Mouse (Mus musculus) heart, embryonic 11.5 days (tissue): ENCODE results near the gene Mfsd2a. TPM values are rescaled to one million over a fixed set of nuclear protein-coding genes. Genes with fewer than 3 reads are reported as not detected.

Experiments used
- ATAC-seq: fragments of 200-750 bp; cut with Nextera tagmentation; replicated peaks from 2 replicates; pipeline ENCODE4 v1.8.0; 2017; ENCODE audit warnings: moderate library complexity; ENCODE audit not compliant: insufficient number of reproducible peaks, low FRiP score, low TSS enrichment
- H3K27ac ChIP-seq: fragments of 300-500 bp; sonication (generic); 2 replicates; pipeline ENCODE4 v1.5.1; 2014; ENCODE audit warnings: mild to moderate bottlenecking, low read depth, low read length
- H3K27me3 ChIP-seq: fragments of 300-500 bp; sonication (generic); 2 replicates; pipeline ENCODE4 v1.6.1; 2014; ENCODE audit warnings: mild to moderate bottlenecking, low read length, mixed read lengths; ENCODE audit not compliant: control insufficient read depth, insufficient read depth
- H3K36me3 ChIP-seq: fragments of 300-500 bp; sonication (generic); 2 replicates; pipeline ENCODE4 v1.6.1; 2014; ENCODE audit warnings: mild to moderate bottlenecking, low read length, moderate library complexity, mixed read lengths; ENCODE audit not compliant: control insufficient read depth, insufficient read depth
- H3K4me1 ChIP-seq: fragments of 300-500 bp; sonication (generic); 2 replicates; pipeline ENCODE4 v1.6.1; 2014; ENCODE audit warnings: low read length; ENCODE audit not compliant: control insufficient read depth, insufficient read depth
- H3K4me2 ChIP-seq: fragments of 300-500 bp; sonication (generic); 2 replicates; pipeline ENCODE4 v1.6.1; 2014; ENCODE audit warnings: mild to moderate bottlenecking, moderate library complexity
- H3K4me3 ChIP-seq: fragments of 300-500 bp; sonication (generic); 2 replicates; pipeline ENCODE4 v1.5.1; 2014; ENCODE audit warnings: low read depth, low read length
- H3K9ac ChIP-seq: fragments of 300-500 bp; sonication (generic); 2 replicates; pipeline ENCODE4 v1.6.1; 2014; ENCODE audit warnings: mild to moderate bottlenecking, low read depth, low read length, moderate library complexity
- H3K9me3 ChIP-seq: fragments of 300-500 bp; sonication (generic); replicated peaks from 2 replicates; pipeline ENCODE4 v1.6.1; 2016; ENCODE audit warnings: low read length; ENCODE audit not compliant: control insufficient read depth
- WGBS: fragments of 180-500 bp; shearing (Covaris S2); extraction: QIAGEN DNeasy Blood & Tissue Kit; methylation state at CpG from one replicate; pipeline ENCODE4 v1.1.7; 2014; ENCODE audit not compliant: insufficient replicate concordance; 5-methylcytosine and 5-hydroxymethylcytosine counted together
- polyA plus RNA-seq: library from polyadenylated mRNA; unstranded; fragments of >200 nt; fragmentation: Nextera tagmentation; extraction: Ambion mirVana; gene quantifications from 2 replicates; pipeline ENCODE4 v1.2.1, GENCODE M21; 2014

The Mfsd2a gene
- 1.2 and 1.3 TPM in 2 replicates for polyA plus RNA-seq

- H3K27me3 ChIP-seq: peaks cover 41% of the 10 kb centered on the region
- no peaks in the 10 kb centered on the region for H3K9me3 ChIP-seq
- ATAC-seq: peak; percentile 62
- no peak within 1 kb of the TSS for H3K27ac ChIP-seq
- peak within 1 kb of the TSS; percentile 82 for H3K4me2 ChIP-seq
- H3K4me3 ChIP-seq: peak within 1 kb of the TSS; percentile 51
- H3K4me1 ChIP-seq: peaks cover 15% of the 10 kb centered on the region
- peak within 1 kb of the TSS; percentile 29 for H3K9ac ChIP-seq
- H3K36me3 ChIP-seq: no peaks in the 10 kb centered on the region
- WGBS: under 1% methylated on average over 27 of the region's 27 CpGs
Measured at GRCm38 (mm10) chr4:122961100-122961567, at the start of gene Mfsd2a. Gene Mfsd2a, minus strand, starts transcription at chr4:122961188.

GRCm38 (mm10) chr4:123005054-123005966, 44.3 kb upstream of the Mfsd2a start:
- H3K4me1 ChIP-seq: peaks cover 5% of the 10 kb centered on the region
- H3K36me3 ChIP-seq: no peaks in the 10 kb centered on the region
- WGBS: 25% methylated on average over 15 of the region's 15 CpGs
- H3K9me3 ChIP-seq: no peaks in the 10 kb centered on the region
- no peak overlapping the region for H3K4me3 ChIP-seq
- 0 out of 2 replicates have a peak, but pooled peaks have one; percentile 10 for ATAC-seq
- peak overlapping the region; percentile 4; the same call in 1 of the 2 replicates for H3K4me2 ChIP-seq
- no peak overlapping the region for H3K9ac ChIP-seq
- H3K27ac ChIP-seq: no peak overlapping the region
- H3K27me3 ChIP-seq: peaks cover 7% of the 10 kb centered on the region; the same call in 1 of the 2 replicates

GRCm38 (mm10) chr4:123000617-123001342, 39.8 kb upstream of the Mfsd2a start:
- Histone ChIP-seq H3K9me3 (no peaks in the 10 kb centered on the region), H3K27ac (no peak overlapping the region), H3K9ac (no peak overlapping the region), H3K36me3 (no peaks in the 10 kb centered on the region), H3K4me3 (no peak overlapping the region), H3K4me2 (no peak overlapping the region), H3K27me3 (peaks cover 48% of the 10 kb centered on the region), H3K4me1 (peaks cover 5% of the 10 kb centered on the region)
- 49% methylated on average over 17 of the region's 17 CpGs for WGBS
- ATAC-seq: no peak

GRCm38 (mm10) chr4:123000130-123000529, 39.1 kb upstream of the Mfsd2a start:
- ATAC-seq: no peak
- H3K9me3 ChIP-seq: no peaks in the 10 kb centered on the region
- H3K27me3 ChIP-seq: peaks cover 49% of the 10 kb centered on the region
- H3K9ac ChIP-seq: no peak overlapping the region
- no peaks in the 10 kb centered on the region for H3K36me3 ChIP-seq
- no peak overlapping the region for H3K27ac ChIP-seq
- H3K4me2 ChIP-seq: no peak overlapping the region
- H3K4me1 ChIP-seq: peaks cover 5% of the 10 kb centered on the region
- WGBS: 67% methylated on average over 14 of the region's 14 CpGs
- H3K4me3 ChIP-seq: no peak overlapping the region

- Histone ChIP-seq H3K4me2 (no peak overlapping the region; the same call in 1 of the 2 replicates), H3K27me3 (peaks cover 49% of the 10 kb centered on the region), H3K9ac (no peak overlapping the region), H3K27ac (no peak overlapping the region), H3K4me1 (no peaks in the 10 kb centered on the region; the same call in 1 of the 2 replicates), H3K36me3 (no peaks in the 10 kb centered on the region), H3K4me3 (no peak overlapping the region), H3K9me3 (no peaks in the 10 kb centered on the region)
- ATAC-seq: no peak
- 17% methylated on average over 4 of the region's 4 CpGs for WGBS
Measured at GRCm38 (mm10) chr4:122999263-122999691, 38.3 kb upstream of the Mfsd2a start.

GRCm38 (mm10) chr4:122998537-122999262, 37.7 kb upstream of the Mfsd2a start:
- Histone ChIP-seq H3K4me3 (no peak overlapping the region), H3K9me3 (no peaks in the 10 kb centered on the region), H3K27ac (no peak overlapping the region), H3K4me1 (no peaks in the 10 kb centered on the region; the same call in 1 of the 2 replicates), H3K36me3 (no peaks in the 10 kb centered on the region), H3K4me2 (peak overlapping the region; percentile 19), H3K9ac (no peak overlapping the region), H3K27me3 (peaks cover 49% of the 10 kb centered on the region)
- 13% methylated on average over 12 of the region's 12 CpGs for WGBS
- ATAC-seq: no peak

GRCm38 (mm10) chr4:122996618-122997381, 35.8 kb upstream of the Mfsd2a start:
- H3K4me3 ChIP-seq: peak overlapping the region; percentile 55
- no peak overlapping the region for H3K27ac ChIP-seq
- no peaks in the 10 kb centered on the region for H3K9me3 ChIP-seq
- under 1% methylated on average over 47 of the region's 47 CpGs for WGBS
- H3K4me2 ChIP-seq: peak overlapping the region; percentile 99
- H3K9ac ChIP-seq: peak overlapping the region; percentile 66
- peaks cover 49% of the 10 kb centered on the region for H3K27me3 ChIP-seq
- no peaks in the 10 kb centered on the region; the same call in 1 of the 2 replicates for H3K4me1 ChIP-seq
- no peaks in the 10 kb centered on the region for H3K36me3 ChIP-seq
- no peak for ATAC-seq
